Mouse (Mus musculus): ENCODE data around the gene Dnmt3a. TPM values are rescaled to one million over a fixed set of nuclear protein-coding genes. Genes with fewer than 3 reads are reported as not detected.

Dnmt3a gene
- total RNA-seq, 2 experiments from 2014 or later, result 184 to 206 TPM

DNA sequence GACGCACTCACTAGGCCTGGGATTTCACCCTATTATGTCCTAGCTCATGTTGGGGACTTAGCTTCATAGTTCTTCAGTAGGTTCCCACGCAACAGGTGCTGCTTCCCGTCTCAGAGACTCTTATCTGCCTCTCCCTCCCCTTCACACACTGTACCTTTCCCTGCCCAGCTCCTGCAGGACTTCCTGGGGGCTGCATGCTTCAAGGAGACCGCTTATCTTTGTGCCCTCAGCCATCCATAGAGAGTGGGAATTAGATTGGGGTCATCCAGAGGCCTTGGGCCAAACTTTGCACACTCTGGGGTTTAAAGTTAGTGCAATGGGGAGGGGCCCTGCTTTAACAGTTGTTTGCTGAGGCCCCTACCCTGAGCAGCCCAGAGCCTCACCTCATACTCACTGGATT, 21.1 kb upstream of the Dnmt3a start:
- intact Hi-C loops (cut with DNase I), result no loop called here
- no peak for DNase-seq

DNA sequence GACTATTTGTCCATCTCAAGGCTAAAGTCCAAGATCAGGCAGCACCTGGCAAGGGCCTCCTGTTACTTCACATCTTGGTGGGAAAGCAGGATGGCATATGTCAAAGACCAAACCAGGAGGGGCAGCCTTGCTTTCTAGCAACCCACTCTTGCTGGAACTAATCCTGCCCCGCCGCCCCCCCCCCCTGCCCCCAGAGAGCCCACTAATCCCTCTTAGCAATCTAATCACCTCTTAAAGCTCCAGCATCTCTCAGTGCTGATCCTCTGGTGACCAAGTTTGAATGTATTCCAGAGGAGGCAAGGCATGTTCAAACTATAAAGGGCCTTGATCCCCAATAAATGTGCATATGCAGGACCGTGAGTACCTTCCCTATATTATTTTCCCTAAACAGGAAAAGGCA, 18.8 kb upstream of the Dnmt3a start:
- peak; percentile 43 for DNase-seq
- intact Hi-C loops (cut with DNase I), result no loop called here

DNA sequence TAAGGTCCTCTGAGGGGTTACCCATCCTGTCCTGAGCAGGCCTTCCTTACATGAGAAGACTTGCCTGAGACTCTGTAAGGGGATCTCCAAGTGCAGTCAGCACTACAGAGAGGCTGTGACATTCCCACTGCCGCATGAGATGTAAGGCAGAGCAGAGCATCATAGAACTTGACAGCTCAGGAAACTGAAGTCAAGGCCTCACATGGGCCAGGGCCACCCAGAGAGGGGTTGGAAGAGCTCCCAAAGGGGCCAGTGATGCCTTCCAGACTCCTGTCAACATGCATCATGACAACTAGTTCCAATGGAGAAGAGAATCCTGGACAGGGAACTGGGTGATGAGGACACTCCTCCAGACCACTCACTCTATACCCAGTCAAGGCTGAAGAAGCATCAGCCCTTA, 18.3 kb upstream of the Dnmt3a start:
- intact Hi-C loops (cut with DNase I), result no loop called here
- DNase-seq, result peak; percentile 70

DNA sequence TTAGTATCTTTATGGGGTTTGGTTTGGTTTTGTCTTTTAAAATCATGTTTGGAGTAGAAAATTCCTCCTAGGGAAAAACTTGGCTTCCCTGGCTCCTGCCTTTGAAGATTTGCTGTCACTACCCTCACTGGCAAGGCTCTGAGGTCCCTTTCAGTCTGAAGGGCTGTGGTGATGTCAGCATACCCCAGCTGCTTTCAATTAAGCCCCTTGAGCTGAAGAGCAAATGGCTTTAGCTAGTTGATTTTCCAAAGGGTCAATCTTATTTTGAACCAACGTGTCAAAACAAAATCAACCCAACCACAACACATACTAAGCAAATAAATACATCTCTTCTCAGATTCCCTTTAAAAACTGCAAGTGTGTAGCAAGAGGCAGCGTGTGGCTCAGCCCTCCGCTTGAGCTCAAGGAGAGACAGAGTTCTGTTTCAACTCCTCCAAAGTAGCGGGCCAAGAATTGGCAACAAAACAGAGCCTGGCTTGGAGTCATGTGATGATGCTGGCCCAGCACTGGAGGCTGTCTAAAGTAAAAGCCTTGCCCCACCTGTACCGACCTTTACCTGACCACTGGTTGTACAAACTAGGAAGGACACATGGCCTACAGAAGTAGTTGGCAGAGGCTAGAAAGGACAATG, 17.3 kb upstream of the Dnmt3a start:
- intact Hi-C loops (cut with DNase I), result no loop called here
- DNase-seq, result peak; percentile 42

DNA sequence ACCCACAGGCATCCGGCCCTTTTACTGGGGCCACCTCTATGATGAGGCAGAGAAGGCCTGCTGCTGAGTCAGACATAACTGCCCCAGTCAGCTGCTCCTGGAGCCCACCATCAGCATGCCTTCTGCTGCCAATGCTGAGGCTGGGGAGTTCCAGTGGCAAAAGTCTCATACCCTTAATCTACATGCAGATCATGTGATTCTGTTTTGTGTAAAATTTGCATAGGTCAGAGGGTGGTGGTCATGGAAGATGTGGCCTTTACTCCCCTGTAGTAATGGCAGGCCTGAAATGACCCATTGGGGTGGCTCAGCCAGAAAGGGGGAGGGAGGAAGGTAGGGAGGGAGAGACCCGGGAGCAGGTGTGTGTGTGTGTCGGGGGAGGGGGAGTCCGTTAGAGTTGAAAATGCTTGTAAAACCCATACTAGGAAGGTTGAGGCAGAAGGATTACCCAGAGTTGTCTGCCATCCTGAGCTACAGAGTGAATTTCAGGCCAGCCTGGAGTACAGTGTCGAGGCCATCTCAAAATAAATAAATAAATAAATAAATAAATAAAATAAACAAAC, 16.1 kb upstream of the Dnmt3a start:
- no peak for DNase-seq
- intact Hi-C loops (cut with DNase I), result loop anchor here (10.0 kb wide), 1 partner anchor 95 kb away; no protein-coding TSS in a partner anchor

DNA sequence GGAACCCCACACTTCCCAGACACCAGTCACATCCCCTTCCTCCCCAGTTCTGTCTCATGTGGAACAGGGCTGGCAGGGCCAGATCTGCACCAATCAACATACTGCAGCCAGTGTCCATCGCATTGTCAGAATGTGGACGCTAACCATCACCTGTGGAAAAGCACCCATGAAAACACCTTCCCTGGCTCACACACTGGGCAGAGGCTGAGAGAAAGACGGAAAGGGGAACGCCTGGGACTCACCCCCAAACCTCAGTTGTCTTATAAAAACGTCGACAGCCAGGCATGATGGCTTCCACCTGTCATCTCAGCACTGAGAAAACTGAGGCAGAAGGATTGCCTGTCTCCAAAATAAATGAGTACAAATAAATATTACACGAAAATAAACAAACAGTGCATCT, 14.6 kb upstream of the Dnmt3a start:
- intact Hi-C loops (cut with DNase I), result loop anchor here (10.0 kb wide), 1 partner anchor 96 kb away; no protein-coding TSS in a partner anchor
- DNase-seq, result no peak

DNA sequence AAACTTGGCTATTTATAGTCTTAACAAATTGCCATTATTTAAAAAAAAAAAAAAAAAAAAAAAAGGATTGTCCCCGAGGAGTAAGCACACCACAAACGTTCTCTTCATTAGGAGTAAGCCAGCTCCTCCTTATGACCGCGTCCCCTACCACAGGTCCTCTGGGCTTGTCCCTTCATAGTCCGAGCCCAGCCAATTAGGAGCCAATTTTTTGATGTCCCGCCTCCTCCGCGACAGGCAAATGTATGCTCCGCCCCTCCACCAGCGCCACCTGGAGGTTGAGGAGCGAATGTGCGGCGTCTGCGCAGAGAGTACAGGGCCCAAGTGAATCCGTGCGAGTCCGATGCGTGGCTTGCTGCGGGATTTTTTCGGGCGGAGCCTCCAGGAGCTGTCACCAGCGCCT, 14.1 kb upstream of the Dnmt3a start:
- intact Hi-C loops (cut with DNase I), result loop anchor here (10.0 kb wide), 1 partner anchor 97 kb away; no protein-coding TSS in a partner anchor
- DNase-seq, result peak; percentile 97

DNA sequence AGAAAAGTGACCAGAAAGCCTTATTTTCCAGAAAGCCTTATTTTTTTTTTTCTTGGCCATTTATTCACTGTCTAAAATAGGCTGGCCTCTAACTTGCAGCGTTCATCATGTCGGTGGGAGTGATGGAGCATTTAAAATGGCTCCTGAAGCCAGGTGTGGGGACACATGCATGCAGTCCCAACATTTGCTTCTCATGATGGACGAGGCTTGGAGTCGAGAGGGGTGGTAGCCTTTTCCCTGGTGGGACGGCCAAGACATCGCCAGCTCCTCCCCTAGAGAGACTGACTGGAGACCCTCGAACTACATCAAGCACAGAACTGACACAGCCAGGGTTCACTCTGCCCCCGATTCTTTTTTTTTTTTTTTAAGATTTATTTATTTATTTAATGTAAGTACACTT, 13.6 kb upstream of the Dnmt3a start:
- intact Hi-C loops (cut with DNase I), result loop anchor here (10.0 kb wide), 1 partner anchor 97 kb away; no protein-coding TSS in a partner anchor
- no peak for DNase-seq

DNA sequence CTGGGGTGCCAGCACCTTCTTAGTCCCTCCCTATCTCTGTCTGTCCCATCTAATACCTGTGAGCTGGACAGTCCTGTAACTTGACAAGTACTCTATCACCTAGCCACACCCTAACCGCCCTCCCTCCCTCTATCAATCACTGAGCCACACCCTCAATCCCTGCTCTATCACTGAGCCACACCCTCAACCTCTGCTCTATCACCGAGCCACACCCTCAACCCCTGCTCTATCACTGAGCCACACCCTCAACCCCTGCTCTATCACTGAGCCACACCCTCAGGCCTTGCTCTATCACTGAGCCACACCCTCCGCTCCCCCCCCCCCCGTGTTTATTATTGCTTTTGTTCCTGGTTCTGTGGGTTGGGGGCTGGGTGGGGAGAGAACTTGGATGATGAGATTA, 10.2 kb upstream of the Dnmt3a start:
- intact Hi-C loops (cut with DNase I), result loop anchor here (10.0 kb wide), 1 partner anchor 101 kb away; no protein-coding TSS in a partner anchor
- no peak for DNase-seq

DNA sequence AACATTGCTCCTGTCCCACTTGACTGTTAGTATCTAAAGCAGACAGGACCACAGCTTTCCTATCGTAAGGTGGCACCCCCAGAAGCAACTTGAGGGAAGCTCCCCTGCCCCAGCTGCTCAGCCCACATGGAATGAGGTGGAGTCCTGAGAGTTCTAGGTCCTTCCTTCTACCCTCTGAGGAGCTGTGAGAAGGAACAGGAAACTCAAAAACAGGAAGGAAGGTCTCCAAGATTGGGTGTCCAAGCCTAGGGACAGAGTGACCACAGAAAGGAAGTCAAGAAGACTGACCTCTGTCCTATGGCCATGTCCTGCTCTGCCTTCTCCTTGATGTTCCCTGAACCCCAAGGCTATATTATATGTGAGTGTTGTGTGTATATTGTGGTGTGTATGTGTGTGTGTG, 6.3 kb upstream of the Dnmt3a start:
- intact Hi-C loops (cut with DNase I), result loop anchor here (10.0 kb wide), 1 partner anchor 105 kb away; no protein-coding TSS in a partner anchor
- DNase-seq, result no peak

DNA sequence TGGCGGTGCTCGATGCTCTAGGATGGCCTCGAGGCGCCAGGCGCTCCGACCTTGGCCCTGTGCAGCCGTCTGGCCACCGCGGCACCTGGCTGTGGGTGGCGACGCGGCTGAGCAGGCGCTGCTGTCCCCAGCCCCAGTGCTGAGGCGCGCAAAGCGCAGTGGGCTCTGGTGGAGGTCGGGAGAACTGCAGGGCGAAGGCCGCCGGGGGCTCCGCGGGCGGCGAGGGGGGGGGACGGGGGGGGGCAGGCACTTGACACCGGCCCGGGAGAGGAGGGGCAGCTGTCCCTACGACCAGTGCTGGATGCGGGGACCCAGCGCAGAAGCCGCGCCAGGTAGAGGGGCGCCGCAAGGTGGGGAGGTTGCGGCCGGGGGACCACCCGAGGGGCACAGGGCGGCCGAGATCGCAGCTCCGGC, 471 bp downstream of the Dnmt3a start:
- intact Hi-C loops (cut with DNase I), result no loop called here
- DNase-seq, result peak; percentile 82

DNA sequence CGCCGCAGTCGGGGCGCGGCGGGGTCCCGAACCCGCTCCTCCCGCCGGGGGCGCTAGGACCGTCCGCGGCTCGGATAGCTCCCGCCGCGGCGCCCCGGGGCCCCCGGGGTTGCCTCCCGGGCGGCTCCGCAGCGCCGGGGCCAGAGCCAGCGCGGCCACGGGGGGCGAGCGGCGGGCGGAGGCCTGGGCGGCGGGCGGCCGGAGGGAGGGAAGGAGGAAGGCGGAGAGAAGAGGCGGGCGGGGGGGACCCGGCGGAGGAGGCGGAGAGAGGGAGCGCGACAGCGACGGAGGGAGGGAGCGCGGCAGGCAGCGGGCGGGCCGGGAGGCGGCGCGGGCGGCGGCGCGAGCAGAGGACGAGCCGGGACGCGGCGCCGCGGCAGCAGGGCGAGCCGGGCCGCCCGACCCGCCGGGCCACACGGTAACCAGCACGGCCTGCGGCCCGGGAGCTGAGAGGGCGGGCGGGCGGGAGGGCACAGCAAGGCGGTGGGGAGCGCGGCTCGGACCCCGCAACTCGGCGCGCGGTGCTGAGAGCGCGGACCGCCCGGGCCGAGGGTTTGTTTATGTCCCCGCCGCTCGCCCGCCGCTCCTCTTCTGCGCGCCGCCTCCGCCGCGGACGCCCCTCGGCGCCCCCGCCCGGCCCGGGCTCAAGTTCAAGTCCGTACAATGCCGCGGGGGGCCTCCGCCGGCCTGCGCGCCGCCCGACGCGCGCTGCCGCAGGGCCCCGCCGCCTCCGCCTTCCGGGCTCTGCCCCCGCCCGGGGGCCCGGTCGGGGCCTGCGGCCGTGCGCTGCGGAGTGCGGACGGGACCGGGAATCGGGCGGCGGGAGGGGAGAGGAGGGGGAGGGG, 1.1 kb downstream of the Dnmt3a start:
- DNase-seq, result peak; percentile 78
- intact Hi-C loops (cut with DNase I), result no loop called here

DNA sequence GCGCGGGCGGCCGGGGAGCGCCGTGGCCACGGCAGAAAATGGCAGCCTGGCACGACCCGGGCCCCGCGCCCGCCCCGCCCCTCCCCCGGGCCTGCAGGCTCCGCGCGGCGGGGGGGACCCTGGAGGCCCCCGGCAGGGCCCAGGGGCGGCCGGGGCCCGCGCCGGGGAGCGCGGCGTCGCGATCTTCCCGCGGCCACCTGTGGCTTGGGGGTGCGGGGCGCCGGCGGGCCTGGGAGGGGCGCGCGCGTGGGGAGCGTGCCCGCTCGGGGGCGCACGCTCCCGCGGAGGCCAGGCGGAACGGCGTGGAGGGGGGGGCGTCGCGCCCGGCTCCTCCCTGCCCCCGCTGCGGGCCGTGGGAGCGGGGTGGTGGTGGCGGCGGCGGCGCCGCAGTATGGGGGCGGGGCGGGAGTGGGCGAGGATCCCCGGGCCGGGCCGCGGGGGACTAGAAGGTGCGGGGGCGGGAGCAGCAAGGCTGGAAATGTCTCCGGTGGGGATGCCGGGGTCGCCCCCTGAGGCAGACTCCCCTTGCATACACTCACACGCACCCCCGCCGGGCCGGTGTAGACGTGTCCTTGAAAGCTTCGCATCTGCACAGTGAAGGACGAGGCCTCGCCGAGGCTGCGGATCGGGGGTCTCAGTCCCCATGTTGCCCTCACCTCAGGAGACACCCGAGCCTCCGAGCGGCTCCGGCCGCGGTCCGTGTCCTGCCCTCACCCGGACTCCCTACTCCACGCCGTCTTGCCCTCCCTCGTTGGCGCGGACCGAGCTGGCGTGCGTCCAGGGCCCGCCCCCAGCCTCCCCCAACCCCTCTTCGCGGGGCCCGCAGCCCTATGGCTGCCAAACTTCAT, 2.0 kb downstream of the Dnmt3a start:
- peak; percentile 82 for DNase-seq
- intact Hi-C loops (cut with DNase I), result no loop called here

DNA sequence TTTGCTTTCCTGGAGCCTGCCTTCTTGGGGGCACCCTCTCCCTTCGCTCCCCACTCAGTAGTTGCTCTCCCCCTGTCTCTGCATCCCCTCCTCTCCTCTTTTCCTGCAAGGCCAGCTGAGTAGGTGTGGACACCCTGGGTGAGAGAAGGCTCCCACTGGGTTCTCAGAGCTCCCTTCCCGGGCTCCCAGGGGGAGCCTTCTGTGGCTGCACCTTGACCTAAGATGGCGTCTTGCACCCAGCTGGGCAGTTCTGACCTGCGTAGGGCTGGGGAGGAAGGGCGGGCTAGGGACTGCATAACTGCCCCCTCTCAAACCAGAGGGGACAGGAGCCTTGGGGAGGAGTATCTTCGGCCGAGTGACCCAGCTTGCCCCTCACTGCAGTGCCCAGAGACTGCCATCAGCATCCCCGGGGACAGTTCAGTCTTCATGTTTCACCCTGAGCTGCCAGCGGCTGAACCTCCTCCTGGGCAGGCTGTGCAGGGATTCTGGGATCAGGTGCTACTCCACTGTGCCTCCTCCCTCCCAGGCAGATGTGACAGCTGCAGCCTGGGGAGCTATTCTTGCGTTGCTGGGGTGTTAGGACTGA, 2.7 kb downstream of the Dnmt3a start:
- intact Hi-C loops (cut with DNase I), result no loop called here
- DNase-seq, result no peak

DNA sequence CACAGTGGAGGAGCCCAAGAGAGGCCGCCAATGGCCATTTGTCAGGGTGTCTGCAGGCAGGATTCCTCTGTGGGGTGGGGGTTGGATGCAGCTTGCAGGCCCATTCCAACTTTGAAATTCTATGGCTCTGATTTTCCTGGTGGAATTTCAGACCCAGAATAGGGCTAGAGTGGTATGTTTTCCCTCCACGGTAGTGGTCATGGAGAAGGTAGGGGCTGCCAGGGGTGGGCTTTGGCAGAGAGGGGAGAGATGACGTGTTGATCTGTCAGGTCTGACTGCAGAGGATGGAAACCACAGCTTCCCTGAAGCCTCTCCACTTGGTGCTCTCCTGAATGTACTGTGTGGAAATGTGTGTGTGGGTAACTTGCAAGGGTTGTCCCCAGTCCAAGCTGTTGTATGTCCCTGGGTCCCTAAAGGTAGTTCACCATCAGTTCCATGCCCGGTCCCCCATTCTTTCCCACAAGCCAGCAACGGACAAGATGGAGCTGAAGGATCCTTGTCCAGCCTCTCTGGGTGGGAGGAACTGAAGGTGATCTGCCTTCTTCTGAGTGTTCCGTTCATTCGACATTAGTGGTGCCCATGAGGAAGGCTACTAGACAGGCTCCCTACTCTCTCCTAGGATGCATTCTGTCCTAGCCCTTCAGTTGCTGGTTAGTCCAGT, 3.8 kb downstream of the Dnmt3a start:
- intact Hi-C loops (cut with DNase I), result no loop called here

DNA sequence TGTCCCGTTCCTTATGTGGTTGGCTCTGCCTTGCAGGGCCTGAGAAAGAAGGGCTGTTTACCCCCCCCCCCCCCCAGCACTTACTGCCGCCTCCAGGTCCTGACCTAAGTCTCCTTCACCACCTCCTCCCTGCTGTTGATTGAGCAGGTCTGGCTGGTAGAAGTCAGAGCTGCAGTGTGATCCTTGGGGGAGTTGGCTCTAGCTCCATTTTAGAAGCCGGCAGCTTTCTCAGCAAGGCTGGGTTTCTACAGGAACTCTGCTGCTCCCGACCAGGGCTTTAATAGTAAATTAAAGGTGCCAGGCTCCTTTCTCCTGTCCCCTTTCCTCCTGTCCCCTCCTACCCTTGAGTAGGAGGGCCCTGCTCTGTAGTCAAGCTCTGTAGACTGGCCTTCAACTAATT, 4.6 kb downstream of the Dnmt3a start:
- intact Hi-C loops (cut with DNase I), result no loop called here
- no peak for DNase-seq

More for the DNA sequence above, 3.8 kb downstream of the Dnmt3a start:
- DNase-seq, result no peak

DNA sequence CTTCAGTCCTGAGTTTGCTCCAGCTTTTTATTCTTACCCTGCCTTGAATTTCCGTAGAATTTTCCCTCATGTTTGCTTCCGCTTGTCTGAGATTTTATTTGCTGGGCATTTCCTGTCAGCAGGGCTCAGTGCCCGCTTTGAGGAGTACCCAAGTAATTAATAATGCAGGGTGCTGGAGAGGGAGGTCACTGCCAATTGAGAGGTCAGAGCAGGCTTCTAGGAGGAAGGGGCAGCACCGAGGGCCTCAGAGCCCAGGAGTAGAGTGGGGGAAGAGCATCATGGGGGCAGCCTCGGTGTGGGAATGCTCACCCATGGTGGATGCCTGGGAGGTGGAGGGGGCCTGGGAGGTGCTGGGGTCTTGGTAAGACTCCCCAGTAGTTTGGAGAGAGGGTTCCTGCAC, 5.8 kb downstream of the Dnmt3a start:
- DNase-seq, result no peak
- intact Hi-C loops (cut with DNase I), result no loop called here

DNA sequence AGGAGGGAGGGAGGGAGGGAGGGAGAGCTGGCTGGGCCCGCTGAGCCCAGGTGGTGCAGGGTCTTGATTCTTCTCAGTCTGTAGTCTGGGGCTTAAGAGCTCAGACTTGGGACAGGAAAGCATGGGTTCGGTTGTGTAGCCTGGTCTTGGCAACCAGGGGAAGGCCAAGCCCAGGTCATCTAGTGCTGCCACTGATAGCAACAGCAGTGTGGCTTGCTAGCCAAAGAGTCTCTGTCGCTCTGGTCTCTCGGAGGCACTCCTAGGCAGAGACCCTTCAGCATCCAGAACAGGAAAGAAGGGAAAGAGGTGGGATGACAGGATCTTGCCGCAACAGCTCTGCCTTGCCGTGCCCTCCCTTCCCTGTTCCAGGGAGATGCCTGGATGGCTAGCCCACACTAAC, 6.4 kb downstream of the Dnmt3a start:
- DNase-seq, result no peak
- intact Hi-C loops (cut with DNase I), result no loop called here

DNA sequence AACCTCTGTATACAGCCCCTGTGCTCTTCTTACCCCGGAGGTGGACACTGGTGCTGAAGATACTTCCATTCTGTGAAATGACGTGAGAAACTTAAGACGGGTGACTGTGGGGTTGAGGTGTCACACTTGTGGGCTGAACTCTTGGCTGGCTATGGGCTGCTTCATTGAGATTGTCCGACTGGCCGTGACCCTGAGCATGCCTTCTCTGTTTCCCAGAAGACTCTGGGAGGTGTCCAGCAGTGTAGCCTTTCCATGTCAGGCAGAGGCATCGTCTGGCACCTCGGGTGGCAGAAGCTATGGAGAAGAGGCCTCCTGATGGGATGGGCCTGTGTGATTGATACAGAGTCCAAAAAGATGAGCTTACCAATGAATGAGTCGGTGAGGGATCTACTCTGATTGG, 7.3 kb downstream of the Dnmt3a start:
- DNase-seq, result no peak
- intact Hi-C loops (cut with DNase I), result no loop called here

DNA sequence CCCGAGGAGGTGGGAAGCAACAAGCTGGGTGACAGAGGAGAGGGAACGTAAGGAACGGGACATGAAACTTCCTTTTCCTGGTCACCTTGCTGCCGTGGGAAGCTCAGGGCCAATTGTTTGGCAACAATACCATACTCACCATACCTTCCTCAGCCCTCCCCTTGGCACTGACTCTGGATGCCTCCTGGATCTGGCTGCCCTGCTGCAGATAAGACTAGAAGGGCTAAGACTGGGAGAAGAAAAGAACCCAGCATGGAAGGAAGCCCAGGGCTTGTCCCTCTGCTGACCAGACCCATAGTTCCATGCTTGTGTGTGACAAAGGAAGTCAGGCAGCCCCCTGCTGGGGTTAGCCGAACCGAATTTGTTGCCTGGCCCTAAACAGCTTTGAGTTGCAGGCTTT, 9.6 kb downstream of the Dnmt3a start:
- DNase-seq, result no peak
- intact Hi-C loops (cut with DNase I), result no loop called here
